Comparison of ENCODE assay signal across 8 mouse cellular contexts in the genomic region with DNA sequence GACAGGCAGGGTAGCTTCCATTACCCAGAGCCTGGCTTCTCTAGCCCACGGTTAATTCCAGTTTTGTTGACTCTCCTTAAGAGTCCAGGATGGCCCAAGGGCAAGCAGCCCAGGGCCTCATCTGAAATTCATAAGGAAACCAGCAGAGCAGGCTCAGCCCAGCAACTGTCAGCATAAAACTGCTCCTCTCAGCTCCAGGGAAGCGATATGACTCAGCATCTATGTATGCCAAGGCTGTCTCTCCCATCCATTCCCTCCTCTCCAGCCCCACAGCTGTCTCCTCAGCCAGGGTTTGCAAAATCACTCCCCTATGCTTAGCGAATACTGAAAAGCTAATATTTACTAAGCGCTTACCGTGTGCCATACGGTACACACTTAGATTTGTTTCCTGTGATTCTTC.
DNase-seq lines count a peak whose midpoint lies in the region; ATAC-seq and TF ChIP-seq lines count a peak whose summit lies in the region.

No protein-coding gene starts in this region.

- no peak overlapping the region for H3K4me2 ChIP-seq in forebrain, postnatal 0 days (ENCODE audit: low read depth)
- H3K4me2 ChIP-seq in hindbrain, embryonic 14.5 days (replicated peaks): no peak overlapping the region
- no peak overlapping the region for H3K4me2 ChIP-seq in neural tube, embryonic 15.5 days

- no peaks in the 10 kb centered on the region for H3K9me3 ChIP-seq in forebrain, postnatal 0 days (ENCODE audit: low read length)
- no peaks in the 10 kb centered on the region for H3K9me3 ChIP-seq in hindbrain, embryonic 14.5 days (ENCODE audit: control insufficient read depth, low read length)
- no peaks in the 10 kb centered on the region for H3K9me3 ChIP-seq in neural tube, embryonic 15.5 days (replicated peaks)

- no peaks in the 10 kb centered on the region for H3K36me3 ChIP-seq in forebrain, postnatal 0 days (ENCODE audit: insufficient read depth)
- H3K36me3 ChIP-seq in hindbrain, embryonic 14.5 days (replicated peaks; ENCODE audit: control insufficient read depth, insufficient read depth): no peaks in the 10 kb centered on the region
- no peaks in the 10 kb centered on the region for H3K36me3 ChIP-seq in neural tube, embryonic 15.5 days

- no peaks in the 10 kb centered on the region for H3K4me1 ChIP-seq in forebrain, postnatal 0 days (ENCODE audit: insufficient read depth)
- no peaks in the 10 kb centered on the region; the same call in none of the 2 replicates for H3K4me1 ChIP-seq in hindbrain, embryonic 14.5 days (replicated peaks; ENCODE audit: control insufficient read depth, insufficient read depth, low read length)
- H3K4me1 ChIP-seq in neural tube, embryonic 15.5 days: peaks cover 13% of the 10 kb centered on the region; the same call in 1 of the 2 replicates

- no peak overlapping the region for H3K9ac ChIP-seq in forebrain, postnatal 0 days
- no peak overlapping the region for H3K9ac ChIP-seq in hindbrain, embryonic 14.5 days
- no peak overlapping the region for H3K9ac ChIP-seq in neural tube, embryonic 15.5 days (replicated peaks)

- ATAC-seq in forebrain, postnatal 0 days: peak; percentile 83
- peak; percentile 49; the same call in 1 of the 2 replicates for ATAC-seq in hindbrain, embryonic 14.5 days (ENCODE audit: low FRiP score)
- peak; percentile 35; the same call in 1 of the 2 replicates for ATAC-seq in neural tube, embryonic 15.5 days (ENCODE audit: low FRiP score)

- 68% methylated on average over 6 of the region's 6 CpGs for WGBS in forebrain, postnatal 0 days
- 75% methylated on average over 6 of the region's 6 CpGs for WGBS in hindbrain, embryonic 14.5 days
- 73% methylated on average over 6 of the region's 6 CpGs for WGBS in neural tube, embryonic 15.5 days

- no peak for TF ChIP-seq CTCF in forebrain, postnatal 0 days (IDR thresholded peaks at IDR 0.05; ENCODE audit: low read depth)

- no peaks in the 10 kb centered on the region for H3K27me3 ChIP-seq in forebrain, postnatal 0 days (ENCODE audit: insufficient read depth, low read length)
- no peaks in the 10 kb centered on the region for H3K27me3 ChIP-seq in hindbrain, embryonic 14.5 days (ENCODE audit: control insufficient read depth, insufficient read depth, low read length)
- no peaks in the 10 kb centered on the region for H3K27me3 ChIP-seq in neural tube, embryonic 15.5 days (replicated peaks)

- no peak overlapping the region for H3K4me3 ChIP-seq in forebrain, postnatal 0 days (ENCODE audit: low read depth, low read length)
- no peak overlapping the region for H3K4me3 ChIP-seq in hindbrain, embryonic 14.5 days (replicated peaks; ENCODE audit: low read length)
- H3K4me3 ChIP-seq in neural tube, embryonic 15.5 days (replicated peaks): no peak overlapping the region

- no peak overlapping the region; the same call in 1 of the 2 replicates for H3K27ac ChIP-seq in forebrain, postnatal 0 days (ENCODE audit: low read depth, low read length)
- peak overlapping the region; percentile 18; the same call in 1 of the 2 replicates for H3K27ac ChIP-seq in hindbrain, embryonic 14.5 days
- H3K27ac ChIP-seq in neural tube, embryonic 15.5 days (replicated peaks): no peak overlapping the region; the same call in 1 of the 2 replicates

- DNase-seq in urinary bladder, adult 18-20 months (ENCODE audit: low spot score in 2 of 2): peak; percentile 8 to 52
- DNase-seq in urinary bladder, postnatal 4 days (ENCODE audit: low spot score in 2 of 2): no peak
- peak; percentile 48 for DNase-seq in forebrain, postnatal 0 days
- DNase-seq in hindbrain, embryonic 14.5 days (ENCODE audit: low spot score): no peak
- no peak for DNase-seq in embryo, embryonic 10 days (ENCODE audit: low spot score)
- DNase-seq in kidney, postnatal 10 days: no peak
- no peak for DNase-seq in cerebellum, postnatal 4 days (ENCODE audit: low spot score in 2 of 2)

Comparison
In these comparisons a context has a peak if more than half of its experiments do, and no peak if none do; other contexts are left out.
1. DNase-seq: peak in urinary bladder, adult 18-20 months (2 of 2) and forebrain, postnatal 0 days (single experiment); none in urinary bladder, postnatal 4 days (0 of 2), hindbrain, embryonic 14.5 days (single experiment), embryo, embryonic 10 days (single experiment), kidney, postnatal 10 days (single experiment) and cerebellum, postnatal 4 days (0 of 2).
2. Peak in every context shown above with its lines, with median percentiles within 50 percentile points of each other: ATAC-seq.